Mouse (Mus musculus) E14TG2a.4 (cell line): ENCODE measurements at regions not wholly inside any gene's neighbourhood (a gene's known extent, or its start where the extent isn't known, plus 50 kb on each side); places are given as distances from the start of the nearest gene placed in this dataset.

Experiments used
- CTCF ChIP-seq: conservative IDR thresholded peaks from 2 replicates; pipeline ENCODE4 v1.5.1; 2014; ENCODE audit warnings: low read length
- POU5F1 ChIP-seq: IDR thresholded peaks from 2 replicates; pipeline ENCODE4 v1.6.1; 2014; ENCODE audit warnings: low read length, borderline replicate concordance

- peak; percentile 36 for TF ChIP-seq CTCF
- no peak for TF ChIP-seq POU5F1
These were observed 67.9 kb upstream of the Cnih3 start for GRCm38 (mm10) chr1:181284301-181285197.
